Mouse (Mus musculus) liver, embryonic 11.5 days (tissue): ENCODE data around the gene Fkrp. TPM values are rescaled to one million over a fixed set of nuclear protein-coding genes. Genes with fewer than 3 reads are reported as not detected.
A peak's percentile ranks its signal among the peaks of the same experiment; 100 is the strongest.

Experiments
- ATAC-seq: fragments of 200-750 bp; cut with Nextera tagmentation; replicated peaks from 2 replicates; pipeline ENCODE4 v1.8.0; 2017; ENCODE audit warnings: moderate number of reproducible peaks, mild to moderate bottlenecking, moderate TSS enrichment, moderate library complexity; ENCODE audit not compliant: low FRiP score
- DNase-seq: peaks from one replicate; pipeline ENCODE4 v3.0.0-alpha.2; 2017; ENCODE audit warnings: low spot score
- H3K27ac ChIP-seq: fragments of 300-500 bp; sonication (generic); 2 replicates; pipeline ENCODE4 v1.5.1; 2014; ENCODE audit warnings: mild to moderate bottlenecking, low read depth, low read length, control low read depth
- H3K27me3 ChIP-seq: fragments of 300-500 bp; sonication (generic); replicated peaks from 2 replicates; pipeline ENCODE4 v1.6.1; 2014; ENCODE audit warnings: low read length, mixed read lengths; ENCODE audit not compliant: control insufficient read depth, insufficient read depth
- H3K36me3 ChIP-seq: fragments of 300-500 bp; sonication (generic); 2 replicates; pipeline ENCODE4 v1.6.1; 2014; ENCODE audit warnings: mild to moderate bottlenecking, low read length, moderate library complexity, mixed read lengths; ENCODE audit not compliant: control insufficient read depth, insufficient read depth
- H3K4me1 ChIP-seq: fragments of 300-500 bp; sonication (generic); replicated peaks from 2 replicates; pipeline ENCODE4 v1.6.1; 2014; ENCODE audit warnings: low read length, mixed read lengths; ENCODE audit not compliant: control insufficient read depth, insufficient read depth
- H3K4me2 ChIP-seq: fragments of 300-500 bp; sonication (generic); 2 replicates; pipeline ENCODE4 v1.6.1; 2014; ENCODE audit warnings: mild to moderate bottlenecking, control low read depth, moderate library complexity
- H3K4me3 ChIP-seq: fragments of 300-500 bp; sonication (generic); 2 replicates; pipeline ENCODE4 v1.5.1; 2014; ENCODE audit warnings: low read depth, low read length, control low read depth
- H3K9ac ChIP-seq: fragments of 300-500 bp; sonication (generic); 2 replicates; pipeline ENCODE4 v1.6.1; 2014; ENCODE audit warnings: low read depth, low read length, control low read depth
- H3K9me3 ChIP-seq: fragments of 300-500 bp; sonication (generic); 2 replicates; pipeline ENCODE4 v1.6.1; 2016; ENCODE audit warnings: low read length, inconsistent platforms, mixed read lengths; ENCODE audit not compliant: control insufficient read depth
- WGBS: fragments of 180-500 bp; shearing (Covaris S2); extraction: QIAGEN DNeasy Blood & Tissue Kit; methylation state at CpG from one replicate; pipeline ENCODE4 v1.1.7; 2014; 5-methylcytosine and 5-hydroxymethylcytosine counted together
- polyA plus RNA-seq: library from polyadenylated mRNA; unstranded; fragments of >200 nt; fragmentation: Nextera tagmentation; extraction: Ambion mirVana; gene quantifications from 2 replicates; pipeline ENCODE4 v1.2.1, GENCODE M21; 2014

Fkrp gene
- polyA plus RNA-seq, 1 experiment from 2014 or later, result 22.9 TPM

- ATAC-seq, result 0 out of 2 replicates have a peak, but pooled peaks have one; percentile 5
- peak; percentile 59 for DNase-seq
Measured at GRCm38 (mm10) chr7:16781816-16782554, 34.5 kb downstream of the Fkrp start.

GRCm38 (mm10) chr7:16781555-16781815, 35.0 kb downstream of the Fkrp start:
- Histone ChIP-seq H3K9me3 (no peaks in the 10 kb centered on the region), H3K9ac (peak overlapping the region; percentile 84), H3K4me1 (peaks cover 21% of the 10 kb centered on the region), H3K27ac (peak overlapping the region; percentile 81), H3K4me2 (peak overlapping the region; percentile 79), H3K36me3 (peaks cover 7% of the 10 kb centered on the region; the same call in 1 of the 2 replicates), H3K4me3 (peak overlapping the region; percentile 72), H3K27me3 (no peaks in the 10 kb centered on the region)
- under 1% methylated on average over 10 of the region's 10 CpGs for WGBS
- peak; percentile 5; the same call in 1 of the 2 replicates for ATAC-seq
- DNase-seq, result no peak

More at GRCm38 (mm10) chr7:16781816-16782554, 34.5 kb downstream of the Fkrp start:
- H3K4me2 ChIP-seq, result peak overlapping the region; percentile 79
- H3K27me3 ChIP-seq, result no peaks in the 10 kb centered on the region
- under 1% methylated on average over 60 of the region's 60 CpGs for WGBS
- H3K36me3 ChIP-seq, result peaks cover 12% of the 10 kb centered on the region; the same call in 1 of the 2 replicates
- peak overlapping the region; percentile 81 for H3K27ac ChIP-seq
- peaks cover 21% of the 10 kb centered on the region for H3K4me1 ChIP-seq
- peak overlapping the region; percentile 84 for H3K9ac ChIP-seq
- H3K9me3 ChIP-seq, result no peaks in the 10 kb centered on the region
- peak overlapping the region; percentile 72 for H3K4me3 ChIP-seq

GRCm38 (mm10) chr7:16780825-16781554, 35.5 kb downstream of the Fkrp start, which contains the start of gene Slc1a5:
Slc1a5 (plus strand) TSS chr7:16781340.
- Histone ChIP-seq H3K9me3 (no peaks in the 10 kb centered on the region), H3K9ac (peak within 1 kb of the TSS; percentile 84), H3K4me3 (peak within 1 kb of the TSS; percentile 72), H3K27me3 (no peaks in the 10 kb centered on the region), H3K27ac (peak within 1 kb of the TSS; percentile 81), H3K4me2 (peak within 1 kb of the TSS; percentile 79), H3K4me1 (peaks cover 21% of the 10 kb centered on the region), H3K36me3 (peaks cover 2% of the 10 kb centered on the region; the same call in 1 of the 2 replicates)
- ATAC-seq (peak; percentile 81), DNase-seq (peak; percentile 93)
- 3% methylated on average over 34 of the region's 34 CpGs for WGBS

GRCm38 (mm10) chr7:16780076-16780475, 36.5 kb downstream of the Fkrp start:
- ATAC-seq (no peak), DNase-seq (no peak)
- no peaks in the 10 kb centered on the region for H3K9me3 ChIP-seq
- no peak overlapping the region for H3K4me2 ChIP-seq
- 70% methylated on average over 5 of the region's 5 CpGs for WGBS
- H3K4me1 ChIP-seq, result peaks cover 16% of the 10 kb centered on the region
- H3K9ac ChIP-seq, result no peak overlapping the region
- H3K4me3 ChIP-seq, result no peak overlapping the region
- H3K36me3 ChIP-seq, result no peaks in the 10 kb centered on the region
- no peaks in the 10 kb centered on the region for H3K27me3 ChIP-seq
- no peak overlapping the region for H3K27ac ChIP-seq

GRCm38 (mm10) chr7:16775888-16776287, 40.6 kb downstream of the Fkrp start:
- WGBS, result 47% methylated on average over 5 of the region's 5 CpGs
- ATAC-seq, result no peak

GRCm38 (mm10) chr7:16766443-16766842, 50.1 kb downstream of the Fkrp start:
- Histone ChIP-seq H3K4me3 (no peak overlapping the region), H3K27ac (no peak overlapping the region), H3K9ac (no peak overlapping the region), H3K27me3 (no peaks in the 10 kb centered on the region), H3K4me1 (no peaks in the 10 kb centered on the region; the same call in 1 of the 2 replicates), H3K4me2 (no peak overlapping the region), H3K9me3 (peaks cover 3% of the 10 kb centered on the region; the same call in 1 of the 2 replicates), H3K36me3 (no peaks in the 10 kb centered on the region)
- ATAC-seq (no peak), DNase-seq (no peak)
- whole genome bisulfite sequencing, result 58% methylated on average over 2 of the region's 2 CpGs

More at GRCm38 (mm10) chr7:16775888-16776287, 40.6 kb downstream of the Fkrp start:
- Histone ChIP-seq H3K27me3 (no peaks in the 10 kb centered on the region), H3K4me2 (no peak overlapping the region), H3K4me1 (no peaks in the 10 kb centered on the region), H3K36me3 (no peaks in the 10 kb centered on the region), H3K27ac (no peak overlapping the region), H3K9me3 (peaks cover 8% of the 10 kb centered on the region; the same call in 1 of the 2 replicates), H3K4me3 (no peak overlapping the region), H3K9ac (no peak overlapping the region)
- no peak for DNase-seq

GRCm38 (mm10) chr7:16763463-16764218, 52.9 kb downstream of the Fkrp start:
- Histone ChIP-seq H3K9me3 (no peaks in the 10 kb centered on the region), H3K36me3 (no peaks in the 10 kb centered on the region), H3K4me2 (no peak overlapping the region), H3K4me3 (no peak overlapping the region), H3K9ac (no peak overlapping the region), H3K27me3 (no peaks in the 10 kb centered on the region), H3K4me1 (no peaks in the 10 kb centered on the region; the same call in 1 of the 2 replicates), H3K27ac (no peak overlapping the region)
- 86% methylated on average over 7 of the region's 7 CpGs for WGBS
- no peak for ATAC-seq
- no peak for DNase-seq

- DNase-seq, result no peak
- no peak overlapping the region for H3K27ac ChIP-seq
- H3K9me3 ChIP-seq, result no peaks in the 10 kb centered on the region
- WGBS, result 58% methylated on average over 5 of the region's 5 CpGs
- no peaks in the 10 kb centered on the region for H3K36me3 ChIP-seq
- no peak overlapping the region for H3K4me3 ChIP-seq
- no peak overlapping the region for H3K4me2 ChIP-seq
- no peak overlapping the region for H3K9ac ChIP-seq
- H3K27me3 ChIP-seq, result no peaks in the 10 kb centered on the region
- no peak for ATAC-seq
- no peaks in the 10 kb centered on the region; the same call in 1 of the 2 replicates for H3K4me1 ChIP-seq
Measured at GRCm38 (mm10) chr7:16761630-16762029, 54.9 kb downstream of the Fkrp start.
